Mouse (Mus musculus) erythroblast, embryonic 14.5 days (primary cell): Measurements from ENCODE around the gene Ang.

Source experiments
- GATA1 ChIP-seq: IDR thresholded peaks from 2 replicates; pipeline ENCODE4 v1.6.1; 2012; ENCODE audit warnings: low read length, inconsistent platforms, mixed read lengths
- TAL1 ChIP-seq: IDR thresholded peaks from 3 replicates; pipeline ENCODE4 v1.6.1; 2012; ENCODE audit warnings: low read length, inconsistent platforms, mixed read lengths

DNA sequence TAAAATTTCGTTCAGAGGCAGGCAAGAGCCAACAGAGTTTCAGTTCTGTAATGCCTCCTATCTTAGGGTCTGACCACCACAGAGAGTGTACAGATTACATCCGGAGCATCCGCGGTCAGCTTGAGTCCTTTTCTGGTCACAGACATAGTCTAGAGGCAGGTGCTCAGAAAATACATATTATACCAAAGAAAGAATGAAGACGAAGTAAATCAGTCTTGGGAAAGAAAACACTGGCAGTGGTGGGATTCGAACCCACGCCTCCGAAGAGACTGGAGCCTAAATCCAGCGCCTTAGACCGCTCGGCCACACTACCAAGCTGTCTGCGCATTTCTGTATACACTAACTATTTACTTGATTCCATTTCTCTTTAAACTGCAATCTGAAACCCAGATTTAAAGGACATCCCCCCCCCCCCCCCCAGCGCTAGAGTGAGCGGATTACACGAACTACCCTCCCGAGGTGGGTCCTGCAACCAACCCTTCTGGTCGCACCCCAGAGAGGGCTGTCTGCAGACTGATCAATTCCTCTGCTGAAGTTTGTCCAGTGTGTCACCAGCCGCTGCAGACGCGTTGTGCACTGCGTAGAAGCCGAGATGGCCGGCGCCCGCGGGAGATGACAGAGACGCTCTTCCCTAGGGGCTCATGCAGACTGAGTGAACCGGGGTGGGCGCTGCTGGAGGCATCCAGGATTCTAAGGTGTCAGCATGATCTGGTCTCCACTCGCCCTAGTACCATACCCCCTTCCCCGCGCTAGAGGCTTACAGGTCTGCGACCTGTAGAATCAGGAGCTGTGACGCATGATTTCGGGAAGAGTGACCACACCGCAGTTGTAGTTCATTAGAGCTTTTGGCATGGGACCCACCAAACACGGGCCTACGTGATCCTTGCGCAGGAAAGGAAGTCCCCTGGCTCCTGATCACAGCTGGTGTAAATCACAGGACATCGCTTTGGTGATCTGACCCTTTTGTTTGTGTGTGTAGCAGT lies 8.1 kb upstream of the Ang start:
- no peak for TF ChIP-seq GATA1
- no peak for TF ChIP-seq TAL1
